Mouse (Mus musculus) MN1 (cell line): Measurements from ENCODE around the gene Klhl32.
"Not testable (repeated sequence)": the region's sequence is repeated elsewhere in the genome, so short reads cannot be mapped to it uniquely, and the experiment has no call there.

ENCODE experiments used
- DNase-seq: peaks from one replicate; pipeline ENCODE4 v3.0.0-alpha.2; 2016; ENCODE audit warnings: low spot score

The Klhl32 gene

DNA sequence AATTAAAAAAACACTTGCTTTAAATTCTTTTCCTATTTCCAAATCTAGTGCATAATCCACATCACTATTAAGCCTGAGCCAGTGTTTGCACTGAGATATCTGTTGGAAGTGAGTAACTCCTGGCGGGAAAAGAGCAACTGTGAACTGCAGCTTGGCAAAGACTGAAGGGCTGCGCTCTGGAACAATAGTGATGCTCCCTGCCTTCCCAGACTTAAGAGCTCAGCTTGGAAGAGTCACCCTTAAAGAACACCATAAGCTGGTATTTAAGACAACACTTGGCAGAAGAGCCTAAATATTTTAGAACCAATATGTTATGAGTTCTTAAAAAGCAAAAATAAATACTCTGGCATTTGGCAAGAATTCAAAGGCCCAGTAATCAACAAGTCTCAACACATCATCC lies 55.7 kb downstream of the Klhl32 start:
- no peak for DNase-seq

- DNase-seq: no peak
These were observed 57.1 kb downstream of the Klhl32 start for GRCm38 (mm10) chr4:24793726-24794345.

DNA sequence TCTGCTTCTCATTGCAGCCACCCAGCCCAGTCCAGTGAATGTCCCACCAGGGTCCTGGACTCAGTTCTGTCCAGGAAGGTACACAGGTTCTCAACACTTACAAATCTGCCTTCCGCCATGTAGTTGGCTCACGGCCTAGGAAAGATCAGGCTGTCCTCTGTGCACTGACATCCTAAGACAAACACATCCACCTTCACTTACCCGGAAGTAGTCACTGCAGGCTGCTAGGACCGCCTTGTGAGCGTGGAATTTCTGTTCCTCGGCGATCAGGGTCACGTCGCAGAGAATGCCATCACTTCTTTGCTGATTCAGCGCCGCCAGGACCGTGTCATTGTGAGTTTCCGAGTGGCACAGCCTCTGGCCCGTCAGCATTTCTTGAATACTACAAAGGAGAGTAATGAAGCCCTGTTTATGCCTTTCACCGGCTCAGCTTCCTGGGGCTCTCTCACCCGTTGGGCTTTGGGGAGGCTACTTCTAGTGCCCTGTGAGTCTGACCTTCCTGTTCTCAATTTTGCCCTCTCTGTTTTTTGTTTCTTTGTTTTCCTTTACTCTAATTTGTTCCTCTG lies 58.4 kb downstream of the Klhl32 start:
- DNase-seq: no peak

DNA sequence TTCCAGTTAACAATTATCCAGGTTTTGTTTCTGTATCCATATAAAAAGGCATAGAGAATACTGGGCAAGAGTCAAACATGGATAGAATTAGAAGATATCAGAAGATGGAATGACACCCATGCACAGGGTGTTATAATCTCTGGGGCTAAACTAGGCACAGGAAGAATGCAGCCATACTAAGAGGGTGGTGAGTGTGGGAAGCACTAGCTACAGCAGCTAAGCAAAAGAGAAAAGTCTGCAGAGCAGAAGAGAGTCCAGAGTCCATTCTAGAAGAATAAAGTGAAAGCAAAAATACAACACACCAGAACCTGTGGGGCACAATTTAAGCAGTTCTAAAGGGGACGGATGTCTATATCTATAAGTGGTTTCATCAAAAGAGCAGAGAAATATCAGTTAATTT lies 61.6 kb downstream of the Klhl32 start:
- DNase-seq: no peak

- no peak for DNase-seq
These were observed 65.0 kb downstream of the Klhl32 start for GRCm38 (mm10) chr4:24785757-24786532.

- no peak for DNase-seq
These were observed 85.0 kb downstream of the Klhl32 start for GRCm38 (mm10) chr4:24765919-24766318.

- DNase-seq: no peak
These were observed 85.5 kb downstream of the Klhl32 start for GRCm38 (mm10) chr4:24765469-24765868.

DNA sequence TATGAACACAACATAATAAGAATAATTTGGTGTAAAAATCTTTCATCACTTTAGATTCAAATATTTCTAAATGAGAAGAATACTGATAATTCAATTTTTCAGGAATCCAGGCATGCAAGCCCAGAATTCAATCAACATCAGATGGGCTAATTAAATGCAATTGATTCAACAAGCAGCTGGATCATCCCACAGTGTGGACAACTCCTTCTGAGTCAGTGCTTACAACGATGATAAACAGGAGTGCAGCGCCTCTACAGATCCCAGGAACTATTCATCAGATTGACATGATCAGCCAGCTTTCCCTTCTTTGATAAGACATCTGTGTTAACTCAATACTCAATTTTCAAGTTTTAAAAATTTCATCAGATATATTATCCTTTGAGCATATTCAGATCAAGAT lies 86.4 kb downstream of the Klhl32 start:
- DNase-seq: no peak

DNA sequence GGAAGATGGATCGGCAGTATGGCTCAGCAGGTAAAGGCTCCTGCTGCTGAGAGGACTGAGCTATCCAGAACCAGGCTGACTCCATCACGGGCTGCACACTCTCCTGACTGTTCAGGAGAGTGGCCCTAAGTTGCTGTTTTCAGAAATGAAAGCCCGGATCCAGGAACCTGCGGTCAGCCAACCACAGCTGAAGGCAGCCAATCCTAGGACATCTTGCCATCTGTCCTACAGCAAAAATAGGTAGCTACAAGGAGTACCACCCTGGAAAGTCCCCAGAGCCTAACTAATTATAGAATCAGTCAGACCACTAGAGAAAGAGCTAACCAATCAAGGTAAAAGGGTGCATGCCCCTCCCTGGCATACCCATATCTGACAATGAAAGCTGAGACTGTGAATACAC lies 87.5 kb downstream of the Klhl32 start:
- DNase-seq: no peak

- DNase-seq: no peak
These were observed 92.0 kb downstream of the Klhl32 start for GRCm38 (mm10) chr4:24758954-24759353.

DNA sequence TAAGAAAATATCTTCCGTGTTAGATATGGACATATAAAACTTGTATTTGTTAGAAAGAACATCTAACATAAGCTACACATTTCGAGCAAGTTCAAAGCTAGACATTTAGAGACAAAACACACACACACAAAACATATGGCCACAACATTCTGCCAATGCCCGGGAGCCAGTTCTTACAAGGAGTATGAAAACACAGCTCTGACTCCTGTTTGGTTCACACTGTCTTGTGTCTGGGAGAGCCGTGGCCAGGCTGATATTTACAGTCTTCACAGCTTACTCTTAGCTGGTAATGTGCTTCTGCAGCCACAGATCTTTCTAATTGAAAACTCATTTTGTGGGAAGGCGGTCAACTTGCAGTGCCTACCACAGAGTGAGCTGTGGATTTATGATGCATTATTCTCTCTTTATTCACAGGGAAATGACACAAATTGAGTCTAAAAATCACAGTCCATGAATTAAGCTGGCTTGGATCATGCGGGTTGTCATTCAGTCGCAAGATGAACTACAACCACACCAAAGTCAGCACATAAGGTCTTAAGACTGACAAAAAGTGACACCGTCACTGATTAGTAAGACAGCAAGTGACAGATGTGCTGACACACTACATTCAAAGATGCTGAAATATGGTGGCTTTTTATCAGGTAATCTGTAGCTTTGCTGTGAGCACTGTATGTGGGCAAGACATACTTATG lies 98.3 kb downstream of the Klhl32 start:
- DNase-seq: no peak

DNA sequence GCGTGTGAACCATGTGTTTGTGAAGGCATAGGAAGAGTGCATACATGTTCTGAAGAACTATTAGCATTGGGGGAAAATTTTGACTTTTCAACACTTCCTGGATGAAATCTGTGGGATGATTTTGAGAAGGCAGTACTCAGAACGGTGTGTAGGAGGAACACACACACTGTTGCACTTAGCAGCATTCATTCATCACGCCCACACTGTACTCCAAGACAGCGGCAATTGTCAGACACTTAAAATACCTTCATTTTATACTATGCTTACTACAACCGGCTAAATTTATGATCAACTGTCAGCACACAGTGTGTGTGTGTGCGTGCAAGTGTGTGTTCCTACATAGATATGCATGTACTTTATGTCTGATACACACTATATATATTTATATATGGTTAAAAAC lies 113.8 kb downstream of the Klhl32 start:
- DNase-seq: no peak

DNA sequence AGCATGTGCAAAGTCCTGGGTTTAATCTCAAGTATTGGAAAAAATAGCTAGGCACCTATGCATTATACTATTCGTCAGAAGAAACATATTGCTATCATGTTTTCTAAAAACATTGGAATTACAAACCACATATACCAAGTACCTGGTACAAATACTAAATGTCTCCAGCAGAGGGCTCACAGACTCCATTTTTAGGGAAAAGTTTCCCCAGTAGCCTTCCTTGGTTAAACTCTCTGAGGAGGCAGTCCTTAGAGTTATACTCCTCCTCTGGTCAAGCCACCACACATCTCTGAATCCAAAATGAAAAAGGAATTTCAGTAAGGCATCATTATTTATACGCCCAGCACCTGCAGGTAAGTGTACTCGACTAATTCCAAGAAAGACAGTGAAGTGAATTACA lies 130.1 kb downstream of the Klhl32 start:
- DNase-seq: peak; percentile 39

GRCm38 (mm10) chr4:24715559-24715958 lies 135.4 kb downstream of the Klhl32 start:
- DNase-seq: no peak

DNA sequence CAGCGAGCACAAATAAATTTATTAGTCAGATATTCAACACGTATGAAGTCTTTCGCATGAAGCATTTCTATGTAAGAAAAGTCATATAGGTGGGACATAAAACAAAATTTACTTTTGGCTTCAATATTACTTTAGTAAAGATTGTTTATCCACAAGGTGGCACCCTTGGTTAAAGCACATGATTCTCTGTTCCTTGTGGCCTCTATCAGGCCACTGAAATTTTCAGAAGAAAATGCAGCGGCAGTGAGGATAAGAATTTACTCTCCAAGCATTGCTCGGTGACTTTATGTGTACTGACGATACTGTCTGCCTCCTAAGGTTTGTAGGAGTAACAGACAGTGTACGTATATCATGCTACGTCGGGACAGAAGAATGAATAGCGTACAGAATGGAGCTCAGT lies 136.6 kb downstream of the Klhl32 start:
- DNase-seq: no peak

DNA sequence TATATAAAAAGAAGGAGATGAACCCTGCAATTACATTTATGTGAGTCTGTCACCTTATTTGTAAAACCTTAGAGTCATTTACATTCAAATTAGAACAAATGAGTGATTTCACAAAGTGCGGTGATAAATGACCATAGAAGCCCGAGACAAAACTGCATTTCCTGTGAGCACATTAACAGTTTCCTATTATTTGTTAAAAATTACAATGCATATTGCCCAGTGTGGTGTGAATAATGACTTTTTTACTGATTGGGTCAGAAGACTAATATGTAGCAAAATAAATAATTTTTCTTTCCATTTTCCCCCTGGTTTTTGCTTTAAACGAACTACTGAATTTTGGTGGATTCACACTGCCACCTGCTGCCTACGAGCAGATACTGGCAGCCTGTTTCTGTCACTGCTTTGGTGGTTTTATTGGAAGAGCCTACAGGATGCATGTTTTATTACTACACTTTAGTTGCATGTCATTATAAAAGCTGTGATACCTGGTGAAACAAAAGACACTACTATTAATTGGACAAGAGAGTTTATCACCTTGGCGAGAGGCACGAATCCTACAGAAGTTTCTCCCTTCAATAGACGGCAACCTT lies 152.3 kb downstream of the Klhl32 start:
- DNase-seq: no peak

- no peak for DNase-seq
These were observed 170.8 kb downstream of the Klhl32 start for GRCm38 (mm10) chr4:24680080-24680479.

DNA sequence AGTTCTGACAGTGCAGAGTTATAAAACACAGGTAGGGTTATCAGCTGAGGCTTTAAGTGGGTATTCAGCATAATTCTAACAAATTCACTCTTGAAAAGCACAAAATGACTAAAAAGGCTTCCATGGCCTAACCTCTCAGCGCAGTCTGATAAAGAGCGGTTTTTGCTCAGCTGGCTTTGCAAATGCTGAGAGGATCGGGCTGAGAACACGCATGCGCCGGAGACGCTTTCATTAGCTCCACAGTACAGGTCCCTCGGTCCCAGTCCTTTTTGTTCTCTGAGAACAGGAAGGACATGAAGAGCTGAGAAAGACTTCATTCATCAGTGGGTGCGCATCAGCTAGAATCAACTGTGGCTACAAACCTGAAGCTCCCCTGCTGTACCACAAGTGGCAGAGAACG lies 180.9 kb downstream of the Klhl32 start:
- DNase-seq: no peak

DNA sequence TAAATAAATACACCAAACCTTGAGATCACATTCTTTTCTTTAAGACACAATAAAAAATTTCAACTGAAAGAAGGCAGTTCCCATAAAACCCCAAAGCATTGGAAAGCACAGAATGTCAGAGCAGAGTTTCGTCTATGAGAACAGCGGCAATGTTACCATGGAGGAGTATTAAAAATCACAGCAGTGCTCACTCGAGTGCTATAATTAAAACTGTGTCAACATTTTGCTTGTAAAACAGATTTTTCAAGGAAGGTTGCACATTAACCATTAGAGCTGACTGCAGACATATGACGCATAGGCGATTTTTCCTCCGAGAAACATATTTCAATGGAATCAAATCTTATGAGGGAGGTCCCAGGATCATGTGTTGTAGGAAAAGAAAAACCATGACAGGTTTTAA lies 191.7 kb downstream of the Klhl32 start:
- no peak for DNase-seq

DNA sequence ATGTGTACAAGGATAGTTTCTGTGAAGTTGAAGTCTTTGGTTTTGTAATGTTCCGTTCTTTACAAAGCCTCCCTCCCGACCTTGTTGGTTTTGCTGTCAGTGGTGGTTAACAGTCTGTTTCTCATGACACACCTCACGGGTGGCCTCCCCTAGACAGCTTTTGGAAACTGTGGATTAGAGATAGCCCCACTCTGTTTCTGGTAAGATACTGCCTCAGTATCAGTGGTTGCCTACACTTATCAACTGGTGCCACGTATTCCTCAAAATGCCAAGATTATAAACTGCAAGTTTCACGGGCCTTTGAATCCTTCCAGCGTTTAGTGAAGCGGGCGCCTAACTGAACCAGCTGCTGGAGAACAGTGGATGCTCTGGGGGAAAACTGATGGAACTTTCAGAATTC lies 206.2 kb downstream of the Klhl32 start:
- DNase-seq: not testable (repeated sequence)

GRCm38 (mm10) chr4:24642306-24642705 lies 208.6 kb downstream of the Klhl32 start:
- no peak for DNase-seq

GRCm38 (mm10) chr4:24631177-24631911 lies 219.6 kb downstream of the Klhl32 start:
- DNase-seq: no peak
